Mouse (Mus musculus): ENCODE data around the gene 9030624G23Rik.
A peak's percentile ranks its signal among the peaks of the same experiment; 100 is the strongest.
"Not testable (repeated sequence)": the region's sequence is repeated elsewhere in the genome, so short reads cannot be mapped to it uniquely, and the experiment has no call there.

The 9030624G23Rik gene

GRCm38 (mm10) chr12:24097108-24097520, at the start of gene 9030624G23Rik:
9030624G23Rik (minus strand) TSS chr12:24097246.
- DNase-seq (ENCODE audit: low spot score): peak; percentile 36

DNA sequence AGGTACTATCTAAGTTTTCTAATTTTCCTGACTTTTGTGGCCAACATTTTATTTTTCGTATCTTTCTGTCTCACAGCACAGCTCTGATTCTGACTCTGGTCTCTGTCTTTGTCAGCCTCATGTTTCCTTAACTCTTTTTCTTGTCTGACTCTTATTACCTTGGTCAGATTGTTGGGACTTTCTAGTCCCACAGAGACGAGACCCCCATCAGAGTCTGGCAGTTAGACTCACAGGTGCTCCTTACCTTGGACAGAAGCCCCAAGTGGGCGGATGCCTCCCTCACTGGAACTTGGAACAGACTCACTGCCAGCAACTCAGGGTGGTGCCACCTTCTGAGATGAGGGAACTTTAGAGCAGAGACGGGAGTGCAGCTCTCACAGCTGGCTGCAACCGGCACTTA, 13.9 kb downstream of the 9030624G23Rik start:
- DNase-seq (ENCODE audit: low spot score): not testable (repeated sequence)
